Mouse (Mus musculus) hindlimb bud, embryonic 11.5 days (tissue): ENCODE measurements around the gene Fndc3b.

Experiments
- DNase-seq: peaks from one replicate; pipeline ENCODE4 v3.0.0-alpha.2; 2012; ENCODE audit warnings: low read depth, low spot score; ENCODE audit errors: extremely low spot score

Fndc3b gene

GRCm38 (mm10) chr3:27598437-27599382 lies 112.4 kb downstream of the Fndc3b start:
- DNase-seq = no peak

- no peak for DNase-seq
These were observed 117.5 kb downstream of the Fndc3b start for GRCm38 (mm10) chr3:27593485-27594138.

GRCm38 (mm10) chr3:27592728-27593484 lies 118.2 kb downstream of the Fndc3b start:
- no peak for DNase-seq

GRCm38 (mm10) chr3:27590823-27591222 lies 120.3 kb downstream of the Fndc3b start:
- DNase-seq = no peak

GRCm38 (mm10) chr3:27589305-27589704 lies 121.8 kb downstream of the Fndc3b start:
- DNase-seq = no peak

- DNase-seq = no peak
These were observed 122.5 kb downstream of the Fndc3b start for GRCm38 (mm10) chr3:27588604-27589003.

- no peak for DNase-seq
These were observed 126.2 kb downstream of the Fndc3b start for GRCm38 (mm10) chr3:27584607-27585605.

- no peak for DNase-seq
These were observed 128.9 kb downstream of the Fndc3b start for GRCm38 (mm10) chr3:27581931-27582840.

- no peak for DNase-seq
These were observed 130.2 kb downstream of the Fndc3b start for GRCm38 (mm10) chr3:27580956-27581355.

GRCm38 (mm10) chr3:27579894-27580613 lies 131.1 kb downstream of the Fndc3b start:
- DNase-seq = no peak

- DNase-seq = no peak
These were observed 131.9 kb downstream of the Fndc3b start for GRCm38 (mm10) chr3:27579229-27579628.

GRCm38 (mm10) chr3:27577349-27578025 lies 133.6 kb downstream of the Fndc3b start:
- no peak for DNase-seq

GRCm38 (mm10) chr3:27574241-27574640 lies 136.9 kb downstream of the Fndc3b start:
- no peak for DNase-seq

- DNase-seq = no peak
These were observed 137.6 kb downstream of the Fndc3b start for GRCm38 (mm10) chr3:27573458-27573857.

- no peak for DNase-seq
These were observed 138.8 kb downstream of the Fndc3b start for GRCm38 (mm10) chr3:27572305-27572704.

GRCm38 (mm10) chr3:27565314-27565713 lies 145.8 kb downstream of the Fndc3b start:
- no peak for DNase-seq

- DNase-seq = no peak
These were observed 148.0 kb downstream of the Fndc3b start for GRCm38 (mm10) chr3:27563047-27563624.

- no peak for DNase-seq
These were observed 148.6 kb downstream of the Fndc3b start for GRCm38 (mm10) chr3:27562476-27562875.
